Mouse (Mus musculus) monocyte, adult 2 months (primary cell): Measurements from ENCODE around the gene Plk3.

Experiments used
- DNase-seq, 2 experiments: peaks; one replicate each; pipeline ENCODE4 v3.0.0; 2022; ENCODE audit warnings: low spot score in 2 of 2, low read depth in 1 of 2

Gene Plk3

DNA sequence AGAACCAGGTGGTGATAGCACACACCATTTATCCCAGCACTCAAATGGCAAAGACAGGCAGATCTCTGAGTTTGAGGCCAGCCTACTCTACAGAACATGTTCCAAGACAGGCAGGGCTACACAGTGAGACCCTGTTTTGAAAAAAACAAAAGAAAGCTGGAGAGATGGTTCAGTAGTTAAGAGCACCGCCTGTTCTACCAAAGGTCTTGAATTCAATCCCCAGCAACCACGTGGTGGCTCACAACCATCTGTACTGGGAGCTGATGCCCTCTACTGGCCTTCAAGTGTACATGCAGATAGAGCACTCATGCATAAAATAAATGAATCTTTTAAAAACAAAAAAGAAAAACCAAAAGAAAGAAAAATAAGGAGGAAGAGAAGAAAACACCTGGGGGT, 5.5 kb upstream of the Plk3 start:
- peak in 1 of 2 experiments; percentile 29 for DNase-seq

DNA sequence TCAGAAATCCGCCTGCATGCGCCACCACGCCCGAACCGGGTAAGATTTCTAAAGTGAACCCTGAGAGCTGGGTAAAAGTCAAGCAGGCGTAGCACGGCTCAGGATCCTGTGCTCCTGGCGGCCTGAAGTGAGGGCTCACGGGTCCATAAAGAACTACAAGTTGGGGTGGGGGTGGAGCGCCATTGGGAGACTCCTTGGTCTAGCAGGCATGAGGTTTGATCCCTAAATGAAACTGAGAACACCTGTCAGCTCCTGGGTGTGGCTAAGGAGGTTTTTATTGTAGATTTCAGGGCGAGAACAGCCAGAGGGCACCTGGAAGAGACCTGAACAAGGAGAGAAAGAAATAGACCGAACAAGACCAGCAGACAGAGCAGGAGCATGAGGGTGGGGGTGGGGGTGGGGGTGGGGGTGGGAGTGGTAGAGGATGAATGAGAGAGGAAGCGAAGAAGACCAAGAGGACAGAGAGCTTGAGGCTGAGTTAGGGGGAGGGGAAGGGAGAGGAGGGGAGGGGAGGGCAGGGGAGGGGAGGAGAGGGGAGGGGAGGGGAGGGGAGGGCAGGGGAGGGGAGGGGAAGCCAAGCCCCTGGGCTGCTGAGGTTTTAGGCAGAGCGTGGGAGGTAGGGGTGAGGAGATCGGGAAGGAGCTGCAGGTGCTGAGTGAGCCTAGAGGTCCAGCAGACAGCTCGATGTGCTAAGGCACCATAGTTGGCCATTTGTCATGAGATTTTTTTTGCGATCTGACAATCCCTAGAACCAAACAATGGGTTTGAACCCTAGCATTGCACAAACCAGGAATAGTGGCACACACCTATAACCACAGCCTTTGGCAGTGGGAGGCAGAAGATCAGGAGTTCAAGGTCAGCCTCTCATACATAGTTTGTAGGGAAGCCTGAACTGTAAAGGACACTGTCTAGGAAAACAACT, 4.8 kb upstream of the Plk3 start:
- no peak for DNase-seq

DNA sequence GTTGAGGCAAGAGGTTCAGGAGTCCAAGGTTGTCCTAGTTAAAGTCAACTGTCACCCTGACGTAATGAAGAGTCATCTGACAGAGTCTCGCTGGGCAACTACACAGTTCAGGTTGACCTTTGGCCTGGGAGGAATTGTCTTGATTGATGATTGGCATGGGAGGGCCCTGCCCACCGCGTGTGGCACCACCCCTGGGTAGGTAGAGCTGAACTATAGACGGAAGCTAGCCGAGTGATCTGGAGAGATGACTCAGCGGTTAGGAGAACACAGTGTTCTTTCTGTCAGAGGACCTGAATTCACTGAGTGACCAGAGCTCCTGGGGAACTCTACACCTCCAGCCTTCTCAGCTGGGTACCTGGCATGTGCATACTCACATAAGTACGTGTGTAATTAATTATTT, 2.3 kb upstream of the Plk3 start:
- peak in 1 of 2 experiments; percentile 30 for DNase-seq

DNA sequence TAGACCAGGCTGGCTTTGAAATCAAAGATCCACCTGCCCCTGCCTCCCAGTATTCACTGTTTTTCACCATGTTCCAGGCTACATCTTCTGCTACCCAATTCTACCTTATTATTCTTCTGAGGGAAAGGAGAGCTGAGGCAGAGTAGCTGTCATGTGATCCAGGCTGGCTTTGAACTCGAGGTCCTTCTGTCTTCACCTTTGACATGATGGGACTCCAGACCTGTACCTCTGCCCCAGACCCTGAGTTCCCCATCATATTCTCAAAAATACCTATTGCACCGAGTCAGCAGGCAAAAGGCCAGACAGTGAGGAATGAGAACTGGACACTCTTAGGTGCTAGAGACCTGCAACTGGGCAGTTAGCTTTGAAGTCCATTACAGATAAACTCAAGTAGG, 835 bp upstream of the Plk3 start:
- DNase-seq = no peak

DNA sequence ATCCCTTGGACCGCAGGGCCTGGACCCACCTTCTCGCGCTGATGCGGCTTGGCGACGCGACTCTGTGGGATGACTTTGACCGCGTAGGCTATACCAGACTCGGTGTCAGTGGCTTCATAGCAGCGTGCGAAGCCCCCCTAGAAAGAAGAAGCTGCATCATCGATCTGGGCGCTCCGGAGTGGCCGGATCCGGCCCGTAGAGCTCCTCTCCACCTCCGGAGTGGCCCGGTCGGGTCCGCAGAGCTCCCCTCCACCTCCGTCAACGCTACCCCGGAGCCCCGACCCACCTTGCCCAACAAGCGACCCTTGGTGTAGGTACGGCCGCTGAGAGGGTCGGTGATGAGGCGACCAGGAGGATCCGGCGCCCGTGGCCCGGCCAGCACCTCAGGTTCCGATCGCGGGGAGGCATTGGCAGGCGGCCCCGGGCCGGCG, 382 bp downstream of the Plk3 start:
- DNase-seq = no peak

DNA sequence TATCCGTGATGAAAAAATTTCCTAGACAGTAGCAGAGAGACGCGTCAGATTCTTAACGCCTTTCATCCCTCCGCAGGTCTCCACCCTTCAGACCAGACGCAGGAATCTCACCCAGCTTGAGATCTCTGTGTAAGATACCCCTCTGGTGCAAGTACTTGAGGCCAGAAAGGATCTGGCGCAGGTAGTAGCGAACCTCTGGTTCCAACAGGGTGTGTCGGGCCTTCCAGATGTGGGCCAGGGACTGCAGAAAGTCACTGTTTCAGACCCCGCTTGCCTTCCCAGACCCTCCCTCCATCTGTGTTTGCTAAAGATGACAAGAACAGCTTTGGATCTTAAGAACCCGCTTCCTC, 994 bp downstream of the Plk3 start:
- no peak for DNase-seq

DNA sequence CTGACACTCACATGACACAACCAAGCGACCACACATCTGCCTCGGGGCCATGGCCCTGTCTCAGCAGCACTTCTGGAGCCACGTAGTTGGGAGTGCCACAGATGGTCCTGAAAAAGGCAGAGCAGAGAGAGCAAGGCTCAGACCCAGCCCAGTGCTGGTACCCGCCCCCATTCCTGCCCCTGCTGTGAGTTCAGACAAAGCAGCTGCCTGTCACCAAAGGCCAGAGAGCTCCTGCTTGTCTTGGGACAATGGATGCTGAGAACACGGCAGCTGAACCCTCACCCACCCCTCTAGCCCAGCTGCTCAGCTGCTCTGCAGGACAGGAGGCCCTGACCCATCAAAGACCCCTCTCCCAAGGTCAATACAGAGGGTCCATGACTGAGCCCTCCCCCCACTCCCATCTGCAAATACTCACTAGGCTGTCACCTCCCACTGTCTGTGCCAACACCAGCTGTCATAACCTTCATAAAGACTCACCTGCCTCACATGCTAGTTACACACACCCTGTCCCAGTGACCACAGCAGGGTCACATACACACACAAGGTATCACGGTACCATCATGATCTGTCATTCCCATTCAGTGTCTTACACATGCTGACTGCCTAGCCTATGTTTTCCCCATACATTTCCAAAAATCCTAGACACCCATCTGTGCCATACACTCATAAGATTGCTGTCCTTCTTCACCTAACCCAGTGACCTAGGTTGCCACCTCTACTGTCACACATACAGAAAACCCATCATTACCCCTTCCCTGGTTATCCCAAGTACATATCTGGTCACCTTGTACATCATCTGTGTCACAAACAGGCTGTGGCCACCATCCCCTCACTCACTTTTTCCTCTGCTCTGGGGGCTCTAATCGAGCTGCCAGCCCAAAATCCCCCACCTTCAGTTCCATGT, 1.6 kb downstream of the Plk3 start:
- no peak for DNase-seq

DNA sequence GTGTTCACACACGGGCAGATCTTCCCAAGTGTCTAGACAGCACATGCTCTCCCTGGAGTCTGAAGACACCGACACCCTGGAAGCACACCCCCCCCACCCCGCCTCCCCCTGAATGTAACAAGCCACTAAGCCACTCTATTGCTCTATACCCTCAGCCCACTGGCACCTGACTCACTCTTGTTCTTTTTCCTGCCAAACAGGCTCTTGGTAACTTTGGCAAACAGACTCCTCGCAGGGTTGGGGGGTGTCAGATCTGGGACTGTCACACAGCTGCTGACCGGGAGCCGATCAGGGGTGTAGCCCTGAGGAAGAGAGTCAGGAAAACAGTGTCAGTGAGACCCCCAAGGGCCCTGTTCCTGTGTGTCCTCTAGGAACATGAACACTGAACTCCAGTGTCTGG, 2.6 kb downstream of the Plk3 start:
- no peak for DNase-seq

DNA sequence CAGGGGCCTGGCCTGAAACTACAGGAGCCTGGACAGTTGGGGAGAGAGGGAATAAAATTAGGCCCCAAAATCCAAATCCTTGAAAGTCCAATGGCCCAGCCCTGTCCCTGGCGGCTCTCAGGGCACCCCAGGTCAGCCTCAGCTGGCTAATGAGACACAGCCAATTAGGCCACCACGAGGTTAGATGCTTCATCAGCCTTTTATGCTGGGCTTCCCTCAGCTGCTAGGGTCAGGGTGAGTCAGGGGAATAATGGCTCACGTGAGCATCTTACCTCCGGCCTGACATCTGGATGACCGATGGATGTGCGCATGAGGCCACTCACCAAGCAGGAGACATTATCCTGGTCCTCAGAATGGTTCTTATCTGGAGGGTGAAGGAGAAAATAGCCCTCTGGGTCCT, 3.0 kb downstream of the Plk3 start:
- no peak for DNase-seq

DNA sequence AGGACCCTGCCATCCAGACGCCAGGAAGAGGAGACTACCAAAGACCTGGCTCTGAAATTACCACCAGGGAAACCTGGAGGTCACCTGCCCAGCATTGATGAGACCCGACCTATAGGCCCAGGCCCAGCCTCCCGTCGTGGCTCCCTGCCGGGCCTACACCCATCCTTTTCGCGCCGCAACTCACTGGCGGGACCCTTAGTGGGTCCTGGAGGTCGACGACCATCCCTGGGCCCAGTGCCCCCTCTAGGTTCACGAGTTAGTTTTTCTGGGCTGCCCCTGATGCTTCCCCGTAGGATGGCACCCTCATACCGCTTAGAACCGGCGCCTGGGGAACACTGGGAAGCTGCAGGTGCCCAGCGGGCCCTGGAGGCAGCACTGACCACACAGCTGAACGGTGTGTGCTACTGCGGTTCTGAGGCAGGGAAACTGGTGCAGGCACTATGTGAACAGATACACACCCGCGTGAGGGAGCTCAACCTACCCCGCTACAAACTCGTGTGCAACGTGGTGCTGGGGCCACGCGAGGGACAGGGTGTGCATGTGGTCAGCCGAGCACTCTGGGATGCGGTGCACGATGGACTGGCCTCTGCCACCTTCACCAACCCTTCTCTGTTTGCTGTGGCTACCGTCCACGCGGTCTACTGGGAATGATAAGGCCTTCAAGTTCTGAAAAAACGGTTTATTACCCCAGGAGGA, 5.6 kb downstream of the Plk3 start:
- DNase-seq = no peak

DNA sequence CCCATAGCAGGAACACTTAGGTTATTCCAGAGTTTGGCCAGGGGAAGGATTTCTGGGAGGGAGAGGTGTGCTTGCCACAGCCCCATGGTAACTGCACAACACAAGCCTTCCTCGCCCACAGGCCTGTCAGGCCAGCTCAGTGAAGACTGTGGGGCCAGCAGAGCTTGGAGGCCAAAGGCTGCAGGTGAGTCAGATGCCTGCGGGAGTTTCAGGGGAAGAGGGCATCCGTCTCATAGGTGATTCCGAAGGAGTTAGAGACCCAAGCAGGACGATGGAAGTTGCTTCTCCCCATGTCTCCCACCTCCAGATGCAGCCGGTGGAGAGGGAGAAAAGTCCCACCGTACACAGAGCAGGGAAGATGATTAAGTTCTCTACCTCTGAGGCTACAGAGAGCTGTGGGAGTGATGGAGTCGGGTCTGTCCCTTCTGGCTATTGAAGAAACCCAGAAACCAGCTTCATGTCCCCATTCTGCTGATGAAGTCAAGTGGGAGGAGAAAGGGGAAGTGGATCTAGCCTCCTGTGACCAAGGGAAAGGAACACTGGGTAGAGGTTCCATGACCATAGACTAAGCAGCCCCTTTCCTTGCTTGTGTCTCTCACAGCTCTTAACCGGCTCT, 7.0 kb downstream of the Plk3 start, which contains the start of gene Tctex1d4:
Gene Tctex1d4 (plus strand): TSS at position 120 of the 616 bp plus-strand sequence.
- no peak for DNase-seq

DNA sequence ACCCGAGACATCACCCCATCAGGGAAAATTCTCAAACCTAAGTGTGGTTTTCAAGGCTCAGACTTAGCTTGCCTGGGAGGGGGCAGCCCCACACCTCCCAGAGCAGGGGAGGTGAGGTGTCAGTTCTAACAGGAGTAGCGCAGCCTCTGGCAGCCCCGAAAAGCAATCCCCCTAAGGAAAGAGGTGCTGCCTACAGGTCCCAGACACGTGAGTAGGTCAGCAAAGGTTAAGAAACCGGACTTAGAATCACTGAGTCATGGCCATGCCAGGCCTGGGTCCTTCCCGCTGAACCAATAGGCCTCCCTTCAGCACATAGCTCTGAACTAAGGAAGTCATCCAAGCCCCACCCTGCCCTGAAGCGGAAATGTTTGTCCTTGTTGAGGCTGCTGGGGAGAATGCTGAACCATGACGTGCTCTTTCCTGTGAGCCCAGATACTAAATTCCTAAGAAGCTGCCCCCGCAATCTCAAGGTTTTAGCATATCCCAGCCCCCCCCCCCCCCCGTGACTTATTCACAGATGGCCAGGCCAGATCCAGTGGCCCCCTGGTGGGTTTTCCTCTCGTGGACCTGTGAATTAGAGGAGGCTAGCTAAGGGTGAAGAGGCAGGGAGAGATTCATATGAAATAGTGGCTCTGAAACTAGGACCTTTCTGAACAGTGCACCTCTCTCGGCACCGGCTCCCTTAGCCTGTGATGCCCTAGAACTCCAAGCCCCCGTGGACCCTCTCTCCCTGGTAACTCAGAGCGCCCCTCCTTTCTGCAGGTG, 7.7 kb downstream of the Plk3 start:
- DNase-seq = peak; percentile 66 to 69

DNA sequence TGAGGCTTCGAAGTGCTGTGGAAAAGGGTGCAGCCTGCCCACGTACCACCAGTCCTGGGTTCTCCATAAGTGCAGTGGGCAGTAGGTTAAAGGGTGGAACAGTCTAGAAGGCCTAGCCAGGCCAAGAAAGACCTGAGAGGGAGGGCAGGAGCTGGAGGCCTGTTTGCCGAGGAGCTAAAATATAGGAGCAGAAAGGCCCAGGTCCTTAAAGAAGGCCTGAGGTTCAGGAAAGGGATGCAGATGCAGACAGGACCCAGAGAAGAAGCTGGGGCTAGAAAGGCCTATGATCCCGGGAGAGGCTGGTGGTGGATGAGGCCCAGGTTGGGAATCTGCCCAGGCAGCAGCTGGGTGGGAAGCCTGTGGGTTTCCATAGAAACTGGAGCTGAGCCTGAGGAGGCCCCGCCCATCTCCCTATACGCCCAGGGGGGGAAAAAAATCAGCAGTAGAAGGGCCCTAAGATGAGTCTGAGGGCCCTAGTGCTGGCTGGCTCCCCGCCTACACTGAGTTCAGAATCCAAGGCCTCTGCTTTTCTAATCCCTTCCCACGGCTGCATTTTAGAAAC, 8.3 kb downstream of the Plk3 start, which contains the start of gene Btbd19:
Gene Btbd19 (minus strand): TSS at position 378 of the 562 bp plus-strand sequence.
- DNase-seq = no peak

DNA sequence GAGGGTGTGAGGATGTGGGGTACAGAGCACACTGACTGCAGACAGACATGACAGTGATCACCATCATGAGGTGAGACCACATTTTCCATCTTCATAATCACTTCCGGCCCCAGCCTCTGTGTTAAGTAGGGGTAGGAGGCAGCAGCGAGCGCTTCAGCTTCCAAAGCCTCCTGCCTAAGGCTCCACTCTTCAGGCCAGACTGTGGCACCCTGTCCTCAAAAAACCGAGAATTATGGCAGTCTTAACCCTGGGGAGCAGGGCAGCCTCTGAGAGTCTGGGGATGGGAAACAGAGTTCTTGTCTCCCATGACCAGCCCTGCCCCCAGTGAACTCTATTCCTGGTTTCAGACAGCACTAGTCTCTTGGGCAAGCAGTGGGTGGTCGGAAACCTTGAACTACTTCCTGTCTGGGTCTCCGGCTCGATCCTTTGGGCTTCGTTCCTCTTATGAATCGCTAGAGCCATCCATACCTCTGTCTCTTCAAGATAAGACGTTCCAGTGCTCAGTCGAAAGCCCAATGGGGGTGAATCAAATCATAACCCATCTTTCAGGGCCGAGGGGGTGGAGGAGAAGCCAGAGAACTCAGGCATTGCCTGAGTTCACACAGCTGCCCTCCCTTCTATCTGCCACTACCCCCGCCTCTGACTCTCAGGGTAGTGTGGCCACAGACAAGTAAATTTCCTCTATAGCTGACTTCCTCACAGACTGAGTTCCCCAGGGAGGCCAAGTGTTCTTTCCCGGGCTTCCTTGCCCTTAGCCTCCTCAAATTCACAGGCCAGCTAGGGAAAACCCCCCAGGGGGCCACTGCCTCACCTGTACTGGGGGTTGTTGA, 9.0 kb downstream of the Plk3 start:
- peak; percentile 68 to 72 for DNase-seq

DNA sequence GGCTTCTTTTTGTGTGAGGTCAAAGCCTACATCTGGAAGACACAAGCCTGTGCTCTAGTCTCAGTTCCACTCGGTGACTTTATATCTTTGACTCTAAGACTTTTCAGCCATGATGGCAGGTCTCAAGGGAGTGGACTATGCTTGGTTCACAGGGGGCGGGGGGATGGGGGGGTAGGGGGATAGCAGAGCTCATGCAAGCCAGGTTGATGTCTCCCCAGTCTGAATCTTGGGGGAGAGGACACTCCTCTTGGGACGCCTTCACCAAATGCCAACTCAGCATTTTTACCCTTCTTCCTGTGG, 9.6 kb downstream of the Plk3 start:
- no peak for DNase-seq

DNA sequence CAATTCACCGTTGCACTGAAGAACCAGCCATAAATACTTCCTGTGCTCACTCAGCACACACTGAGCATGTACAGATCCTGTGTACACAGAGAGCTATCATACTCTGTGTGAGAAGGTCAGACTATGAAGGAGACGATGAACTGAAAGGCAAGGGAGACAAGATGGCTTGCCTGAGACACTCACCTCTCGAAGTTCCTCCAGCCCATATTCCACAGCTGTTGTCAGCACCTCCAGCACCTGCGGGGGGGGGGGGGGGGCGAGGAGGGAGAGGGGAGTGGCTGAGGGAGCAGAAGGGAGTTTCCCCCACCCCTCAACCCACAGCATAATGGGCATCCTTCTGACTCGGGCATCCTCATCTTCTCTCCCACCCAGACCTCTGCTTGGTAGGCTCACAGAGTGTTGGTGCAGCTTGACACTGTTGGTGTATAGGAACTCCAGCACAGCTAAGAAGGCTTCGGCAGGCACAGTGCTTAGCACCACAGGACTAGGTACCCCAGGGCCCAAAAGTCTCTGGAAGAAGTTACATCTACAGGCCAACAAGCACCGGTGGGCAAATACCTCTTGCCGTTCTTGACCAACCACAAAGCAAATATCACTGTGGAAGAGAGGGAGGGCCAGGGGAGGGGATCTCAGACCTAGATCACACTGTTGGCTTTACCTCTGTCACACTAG, 10.1 kb downstream of the Plk3 start:
- no peak for DNase-seq

DNA sequence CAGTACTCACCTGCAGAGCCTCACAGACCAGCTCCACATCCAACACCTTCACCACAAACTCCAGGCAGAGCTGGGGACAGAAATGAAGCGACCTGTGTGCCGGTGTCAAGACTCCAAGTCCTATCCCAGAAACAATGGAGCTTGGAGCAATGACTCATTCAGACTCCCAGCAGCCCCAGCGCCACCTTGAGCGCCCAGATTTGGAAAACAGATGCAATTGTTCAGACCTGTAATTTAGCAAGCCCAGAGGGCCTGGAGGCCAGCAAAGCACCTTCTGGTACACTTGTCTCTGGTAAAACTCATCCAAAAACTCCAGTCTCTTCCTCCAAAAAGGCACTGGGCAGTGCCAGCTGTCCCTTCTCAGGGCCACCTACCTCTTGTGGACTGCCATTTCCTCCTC, 11.6 kb downstream of the Plk3 start:
- no peak for DNase-seq
